Mouse (Mus musculus) heart, embryonic 12.5 days (tissue): ENCODE measurements at regions not wholly inside any gene's neighbourhood (a gene's known extent, or its start where the extent isn't known, plus 50 kb on each side); places are given as distances from the start of the nearest gene placed in this dataset.
A peak's percentile ranks its signal among the peaks of the same experiment; 100 is the strongest.

Experiments used
- ATAC-seq: fragments of 200-750 bp; cut with Nextera tagmentation; 2 replicates; pipeline ENCODE4 v1.8.0; 2017; ENCODE audit warnings: moderate TSS enrichment, moderate library complexity; ENCODE audit not compliant: insufficient number of reproducible peaks, low FRiP score
- H3K27ac ChIP-seq: fragments of 300-500 bp; sonication (generic); 2 replicates; pipeline ENCODE4 v1.5.1; 2016; ENCODE audit warnings: mild to moderate bottlenecking, moderate library complexity; ENCODE audit not compliant: poor library complexity, severe bottlenecking
- H3K27me3 ChIP-seq: fragments of 300-500 bp; sonication (generic); replicated peaks from 2 replicates; pipeline ENCODE4 v1.6.1; 2016; ENCODE audit warnings: mild to moderate bottlenecking, moderate library complexity
- H3K36me3 ChIP-seq: fragments of 300-500 bp; sonication (generic); 2 replicates; pipeline ENCODE4 v1.6.1; 2016; ENCODE audit warnings: mild to moderate bottlenecking, moderate library complexity
- H3K4me1 ChIP-seq: fragments of 300-500 bp; sonication (generic); replicated peaks from 2 replicates; pipeline ENCODE4 v1.6.1; 2016; ENCODE audit warnings: mild to moderate bottlenecking
- H3K4me2 ChIP-seq: fragments of 300-500 bp; sonication (generic); 2 replicates; pipeline ENCODE4 v1.6.1; 2016; ENCODE audit warnings: mild to moderate bottlenecking, moderate library complexity
- H3K4me3 ChIP-seq: fragments of 300-500 bp; sonication (generic); 2 replicates; pipeline ENCODE4 v1.5.1; 2016; ENCODE audit warnings: mild to moderate bottlenecking
- H3K9ac ChIP-seq: fragments of 300-500 bp; sonication (generic); 2 replicates; pipeline ENCODE4 v1.6.1; 2016; ENCODE audit warnings: mild to moderate bottlenecking, moderate library complexity
- H3K9me3 ChIP-seq: fragments of 300-500 bp; sonication (generic); replicated peaks from 2 replicates; pipeline ENCODE4 v1.6.1; 2016; ENCODE audit warnings: mild to moderate bottlenecking, moderate library complexity
- WGBS: fragments of 180-500 bp; shearing (Covaris S2); methylation state at CpG from one replicate; pipeline ENCODE4 v1.1.7; 2016; 5-methylcytosine and 5-hydroxymethylcytosine counted together

GRCm38 (mm10) chr13:99605866-99606605 lies 89.7 kb upstream of the Map1b start:
- Histone ChIP-seq H3K27ac (peak overlapping the region; percentile 67), H3K36me3 (no peaks in the 10 kb centered on the region), H3K4me3 (no peak overlapping the region), H3K4me1 (peaks cover 54% of the 10 kb centered on the region), H3K27me3 (no peaks in the 10 kb centered on the region), H3K9ac (no peak overlapping the region), H3K4me2 (no peak overlapping the region), H3K9me3 (peaks cover 6% of the 10 kb centered on the region; the same call in 1 of the 2 replicates)
- no peak for ATAC-seq
- 19% methylated on average over 2 of the region's 2 CpGs for WGBS

- WGBS, result 55% methylated on average over 2 of the region's 2 CpGs
Measured at GRCm38 (mm10) chr13:99597891-99598290, 81.6 kb upstream of the Map1b start.

GRCm38 (mm10) chr13:99593846-99594813 lies 77.8 kb upstream of the Map1b start:
- ATAC-seq, result no peak
- 54% methylated on average over 17 of the region's 17 CpGs for WGBS
- Histone ChIP-seq H3K4me2 (no peak overlapping the region), H3K27ac (no peak overlapping the region), H3K4me1 (peaks cover 14% of the 10 kb centered on the region), H3K27me3 (no peaks in the 10 kb centered on the region), H3K9me3 (no peaks in the 10 kb centered on the region), H3K4me3 (no peak overlapping the region), H3K9ac (no peak overlapping the region), H3K36me3 (no peaks in the 10 kb centered on the region)

More at GRCm38 (mm10) chr13:99597891-99598290, 81.6 kb upstream of the Map1b start:
- Histone ChIP-seq H3K27ac (no peak overlapping the region), H3K27me3 (no peaks in the 10 kb centered on the region), H3K36me3 (no peaks in the 10 kb centered on the region), H3K4me2 (no peak overlapping the region), H3K9me3 (no peaks in the 10 kb centered on the region), H3K9ac (no peak overlapping the region), H3K4me1 (peaks cover 10% of the 10 kb centered on the region), H3K4me3 (no peak overlapping the region)
- no peak for ATAC-seq

DNA sequence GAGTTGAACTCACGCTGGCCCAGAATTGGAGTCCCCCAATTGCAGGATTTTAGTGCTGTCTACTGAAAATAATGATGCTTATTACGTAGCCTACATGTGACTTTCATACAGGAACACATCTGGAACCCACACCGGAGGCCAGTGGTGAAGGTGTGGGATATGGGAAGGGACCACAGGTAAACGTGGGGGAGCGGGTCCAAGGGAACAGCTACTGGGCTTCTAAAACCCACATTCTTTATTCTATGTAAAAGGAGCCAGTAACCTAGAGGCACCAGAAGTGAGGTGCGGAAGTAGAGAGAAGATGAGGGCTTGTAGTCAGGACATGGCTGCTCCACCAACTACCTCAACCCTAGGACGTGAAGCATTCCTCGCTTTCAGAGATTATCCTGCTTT lies 76.9 kb upstream of the Map1b start:
- Histone ChIP-seq H3K4me1 (peaks cover 14% of the 10 kb centered on the region), H3K9me3 (no peaks in the 10 kb centered on the region), H3K27me3 (no peaks in the 10 kb centered on the region), H3K4me2 (peak overlapping the region; percentile 40; the same call in 1 of the 2 replicates), H3K36me3 (no peaks in the 10 kb centered on the region), H3K27ac (no peak overlapping the region), H3K9ac (no peak overlapping the region), H3K4me3 (no peak overlapping the region)
- 67% methylated on average over 8 of the region's 8 CpGs for WGBS
- ATAC-seq, result no peak

- Histone ChIP-seq H3K4me2 (peak overlapping the region; percentile 40), H3K36me3 (no peaks in the 10 kb centered on the region), H3K9ac (peak overlapping the region; percentile 3; the same call in 1 of the 2 replicates), H3K27me3 (no peaks in the 10 kb centered on the region), H3K4me1 (peaks cover 14% of the 10 kb centered on the region), H3K4me3 (peak overlapping the region; percentile 13; the same call in 1 of the 2 replicates), H3K27ac (no peak overlapping the region), H3K9me3 (no peaks in the 10 kb centered on the region)
- ATAC-seq, result peak; percentile 33; the same call in 1 of the 2 replicates
- WGBS, result 9% methylated on average over 15 of the region's 15 CpGs
Measured at GRCm38 (mm10) chr13:99592596-99593242, 76.4 kb upstream of the Map1b start.

- WGBS, result 77% methylated on average over 8 of the region's 8 CpGs
- Histone ChIP-seq H3K4me2 (no peak overlapping the region), H3K27me3 (no peaks in the 10 kb centered on the region), H3K4me3 (no peak overlapping the region), H3K36me3 (no peaks in the 10 kb centered on the region), H3K4me1 (peaks cover 12% of the 10 kb centered on the region), H3K9ac (no peak overlapping the region), H3K9me3 (no peaks in the 10 kb centered on the region), H3K27ac (no peak overlapping the region)
- ATAC-seq, result no peak
Measured at GRCm38 (mm10) chr13:99588646-99589045, 72.3 kb upstream of the Map1b start.

DNA sequence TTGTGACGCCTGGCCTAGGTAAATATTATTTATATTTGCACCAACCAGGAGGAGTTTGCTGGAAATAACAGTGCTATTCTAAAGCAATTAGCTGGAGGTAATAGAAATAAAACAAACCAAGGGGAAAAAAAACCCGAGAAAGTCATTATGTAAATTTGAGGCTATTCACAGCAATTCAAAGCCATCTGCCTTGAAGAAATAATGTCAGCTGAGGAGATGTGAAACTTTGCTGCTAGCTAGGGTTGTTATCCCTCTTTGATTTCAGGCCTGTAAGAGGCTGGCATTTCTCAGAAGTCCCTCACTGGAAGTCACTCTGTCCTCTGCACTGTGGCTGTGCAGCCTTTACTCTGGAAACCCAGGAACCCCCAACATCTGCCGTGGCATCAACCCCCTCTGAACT lies 67.5 kb upstream of the Map1b start:
- no peak overlapping the region for H3K4me2 ChIP-seq
- WGBS, result 53% methylated on average over 3 of the region's 3 CpGs
- H3K4me1 ChIP-seq, result peaks cover 7% of the 10 kb centered on the region; the same call in 1 of the 2 replicates
- no peak overlapping the region for H3K9ac ChIP-seq
- H3K27me3 ChIP-seq, result no peaks in the 10 kb centered on the region
- no peaks in the 10 kb centered on the region for H3K36me3 ChIP-seq
- H3K4me3 ChIP-seq, result no peak overlapping the region
- H3K27ac ChIP-seq, result no peak overlapping the region
- no peaks in the 10 kb centered on the region for H3K9me3 ChIP-seq
- no peak for ATAC-seq

DNA sequence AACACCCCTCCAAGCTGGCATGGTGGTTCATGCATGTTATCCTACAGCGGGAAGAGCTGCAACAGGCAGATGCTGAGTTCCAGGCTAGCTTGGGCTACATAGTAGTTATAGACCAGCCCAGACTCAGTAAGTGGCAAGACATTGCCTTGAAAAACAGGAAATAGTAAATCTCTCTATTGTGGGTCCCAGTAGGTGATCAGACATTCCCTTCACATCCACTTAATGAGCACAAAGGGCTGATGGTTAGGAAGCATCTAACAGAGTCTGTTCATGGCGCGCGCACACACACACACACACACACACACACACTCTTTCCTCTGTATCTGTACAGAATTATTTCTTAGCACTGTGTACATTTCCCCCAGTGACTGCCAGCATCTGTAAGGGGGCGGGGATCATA lies 64.0 kb upstream of the Map1b start:
- ATAC-seq, result no peak
- Histone ChIP-seq H3K9me3 (0 out of 2 replicates have a peak, but pooled peaks cover 4% of the 10 kb centered on the region), H3K4me1 (peaks cover 7% of the 10 kb centered on the region; the same call in 1 of the 2 replicates), H3K4me2 (no peak overlapping the region), H3K36me3 (no peaks in the 10 kb centered on the region), H3K9ac (no peak overlapping the region), H3K27me3 (no peaks in the 10 kb centered on the region), H3K4me3 (no peak overlapping the region), H3K27ac (no peak overlapping the region)
- 89% methylated on average over 5 of the region's 5 CpGs for WGBS

GRCm38 (mm10) chr13:99579596-99580175 lies 63.3 kb upstream of the Map1b start:
- 69% methylated on average over 8 of the region's 8 CpGs for WGBS
- 0 out of 2 replicates have a peak, but pooled peaks cover 4% of the 10 kb centered on the region for H3K9me3 ChIP-seq
- ATAC-seq, result no peak

DNA sequence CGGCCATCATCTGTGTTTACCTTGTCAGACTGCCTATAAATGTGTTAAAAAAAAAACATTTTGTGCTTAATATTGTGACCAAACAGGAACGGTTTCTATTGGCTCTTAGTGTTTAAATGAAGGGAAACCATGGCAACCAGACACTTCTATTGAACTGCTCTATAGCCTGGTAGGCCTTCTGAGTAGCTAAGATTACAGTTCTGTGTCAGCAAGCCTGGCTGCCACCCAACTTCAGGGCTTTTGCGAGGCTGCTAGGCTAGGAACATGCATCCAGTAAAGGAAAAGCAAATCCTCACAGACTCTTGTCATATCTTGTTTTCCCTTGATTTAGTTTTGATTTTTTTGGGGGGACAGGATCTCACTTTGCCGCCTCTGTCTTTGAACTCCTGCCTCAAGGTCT lies 61.3 kb upstream of the Map1b start:
- no peak for ATAC-seq
- Histone ChIP-seq H3K4me1 (peaks cover 7% of the 10 kb centered on the region; the same call in 1 of the 2 replicates), H3K27ac (no peak overlapping the region), H3K9me3 (0 out of 2 replicates have a peak, but pooled peaks cover 4% of the 10 kb centered on the region), H3K36me3 (no peaks in the 10 kb centered on the region), H3K4me2 (no peak overlapping the region), H3K9ac (no peak overlapping the region), H3K4me3 (no peak overlapping the region), H3K27me3 (no peaks in the 10 kb centered on the region)
- 81% methylated on average over 4 of the region's 4 CpGs for WGBS

More at GRCm38 (mm10) chr13:99579596-99580175, 63.3 kb upstream of the Map1b start:
- no peaks in the 10 kb centered on the region for H3K36me3 ChIP-seq
- no peak overlapping the region for H3K4me2 ChIP-seq
- no peak overlapping the region for H3K9ac ChIP-seq
- H3K27ac ChIP-seq, result no peak overlapping the region
- no peak overlapping the region for H3K4me3 ChIP-seq
- H3K27me3 ChIP-seq, result no peaks in the 10 kb centered on the region
- peaks cover 7% of the 10 kb centered on the region; the same call in 1 of the 2 replicates for H3K4me1 ChIP-seq
